Mouse (Mus musculus): ENCODE measurements at regions not wholly inside any gene's neighbourhood (a gene's known extent, or its start where the extent isn't known, plus 50 kb on each side); places are given as distances from the start of the nearest gene placed in this dataset.

DNA sequence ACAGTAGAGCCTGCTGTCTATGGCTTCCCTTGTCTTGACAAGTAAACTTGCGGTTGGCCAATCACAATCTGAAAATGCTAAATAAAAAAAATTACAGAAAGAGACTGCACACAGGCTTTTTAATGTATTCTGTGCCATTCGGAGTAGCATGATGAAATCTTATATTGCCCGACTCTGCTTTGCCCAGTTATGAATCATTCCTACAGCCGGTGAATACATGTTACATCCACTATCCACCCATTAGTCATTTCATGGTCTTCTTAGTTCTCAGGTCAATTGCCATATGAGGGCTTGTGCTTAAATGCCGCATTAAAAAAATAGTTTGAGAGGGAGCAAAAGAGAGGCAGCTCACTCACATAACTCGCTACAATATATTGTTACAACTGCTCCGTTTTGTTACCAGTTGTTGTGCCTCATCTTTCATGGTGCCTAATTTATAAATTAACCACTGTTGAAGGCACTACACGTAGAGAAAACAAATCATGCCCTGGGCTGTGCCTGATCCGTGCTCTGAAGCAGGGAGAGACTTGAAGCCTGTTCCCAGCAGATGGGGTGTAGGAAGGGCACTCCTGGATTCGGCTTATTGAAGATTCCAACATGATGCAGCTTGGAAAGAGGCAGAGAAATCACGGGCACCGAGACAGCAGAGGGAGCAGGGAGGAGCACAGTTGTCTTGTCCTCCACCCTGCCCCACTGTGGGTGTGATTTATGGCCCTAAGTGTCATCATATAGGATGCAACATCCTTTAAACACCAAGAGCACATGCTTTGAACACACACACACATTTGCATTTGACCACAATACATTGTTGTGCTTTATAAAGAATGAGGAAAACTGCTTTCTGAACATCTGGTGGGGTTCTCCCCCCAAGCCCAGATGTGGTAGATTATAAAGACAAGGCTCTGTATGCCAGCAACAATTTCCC lies 427.0 kb upstream of the Zmiz1 start:
- Histone ChIP-seq H3K9me3 (no peaks in the 10 kb centered on the region), H3K4me1 (replicated peaks) (peaks cover 23% of the 10 kb centered on the region), H3K27me3 (no peaks in the 10 kb centered on the region), H3K4me3 (no peak overlapping the region), H3K4me2 (no peak overlapping the region), H3K36me3 (no peaks in the 10 kb centered on the region), H3K27ac (peak overlapping the region; percentile 49), H3K9ac (0 out of 2 replicates have a peak overlapping the region, but pooled peaks have one; percentile 13)
- 68% methylated on average over 12 of the region's 12 CpGs for WGBS
- ATAC-seq (ENCODE audit: low FRiP score), result no peak

DNA sequence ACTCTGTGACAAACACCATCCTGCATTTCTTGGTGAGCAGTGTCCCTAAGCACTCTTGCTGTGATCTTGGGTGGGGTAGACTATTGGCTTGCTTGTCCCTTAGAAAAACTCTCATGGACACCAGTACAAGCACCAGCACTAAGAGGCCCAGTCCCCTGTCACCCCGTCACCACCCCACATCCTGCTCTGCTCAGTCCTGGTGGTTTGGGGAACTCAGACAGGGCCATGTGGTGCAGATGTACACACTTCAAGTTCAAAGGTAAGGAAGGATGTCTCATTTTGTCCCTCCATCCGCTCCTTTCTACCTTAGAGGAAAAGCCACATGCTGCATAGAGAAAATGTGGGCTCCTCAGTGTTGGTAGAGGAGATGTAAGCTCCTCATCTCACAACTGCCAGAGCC lies 426.1 kb upstream of the Zmiz1 start:
- H3K4me3 ChIP-seq, result no peak overlapping the region
- 90% methylated on average over 2 of the region's 2 CpGs for WGBS
- no peak overlapping the region for H3K9ac ChIP-seq
- peaks cover 23% of the 10 kb centered on the region for H3K4me1 ChIP-seq (replicated peaks)
- H3K27ac ChIP-seq, result peak overlapping the region; percentile 49
- no peaks in the 10 kb centered on the region for H3K27me3 ChIP-seq
- no peak for ATAC-seq (ENCODE audit: low FRiP score)
- H3K36me3 ChIP-seq, result no peaks in the 10 kb centered on the region
- H3K9me3 ChIP-seq, result no peaks in the 10 kb centered on the region
- no peak overlapping the region for H3K4me2 ChIP-seq

- Histone ChIP-seq H3K27me3 (no peaks in the 10 kb centered on the region), H3K9me3 (no peaks in the 10 kb centered on the region), H3K27ac (0 out of 2 replicates have a peak overlapping the region, but pooled peaks have one; percentile 15), H3K4me2 (no peak overlapping the region), H3K4me1 (replicated peaks) (peaks cover 14% of the 10 kb centered on the region), H3K4me3 (no peak overlapping the region), H3K36me3 (no peaks in the 10 kb centered on the region), H3K9ac (no peak overlapping the region)
- no peak for ATAC-seq (ENCODE audit: low FRiP score)
- WGBS, result 65% methylated on average over 5 of the region's 5 CpGs
These were observed 416.7 kb upstream of the Zmiz1 start for GRCm38 (mm10) chr14:25042265-25042664.

GRCm38 (mm10) chr14:25044106-25044505 lies 414.9 kb upstream of the Zmiz1 start:
- Histone ChIP-seq H3K4me2 (no peak overlapping the region), H3K27ac (no peak overlapping the region), H3K9me3 (no peaks in the 10 kb centered on the region), H3K36me3 (no peaks in the 10 kb centered on the region), H3K4me3 (no peak overlapping the region), H3K4me1 (replicated peaks) (peaks cover 14% of the 10 kb centered on the region), H3K9ac (no peak overlapping the region), H3K27me3 (0 out of 2 replicates have a peak, but pooled peaks cover 3% of the 10 kb centered on the region)
- 95% methylated on average over 13 of the region's 13 CpGs for WGBS
- no peak for ATAC-seq (ENCODE audit: low FRiP score)

- ATAC-seq (ENCODE audit: low FRiP score), result no peak
- H3K4me1 ChIP-seq (replicated peaks), result peaks cover 14% of the 10 kb centered on the region
- 50% methylated on average over 7 of the region's 7 CpGs for WGBS
- no peak overlapping the region for H3K9ac ChIP-seq
- H3K4me3 ChIP-seq, result no peak overlapping the region
- 0 out of 2 replicates have a peak overlapping the region, but pooled peaks have one; percentile 13 for H3K27ac ChIP-seq
- no peaks in the 10 kb centered on the region for H3K36me3 ChIP-seq
- no peak overlapping the region for H3K4me2 ChIP-seq
- H3K27me3 ChIP-seq, result 0 out of 2 replicates have a peak, but pooled peaks cover 3% of the 10 kb centered on the region
- no peaks in the 10 kb centered on the region for H3K9me3 ChIP-seq
These were observed 414.1 kb upstream of the Zmiz1 start for GRCm38 (mm10) chr14:25044867-25045266.

DNA sequence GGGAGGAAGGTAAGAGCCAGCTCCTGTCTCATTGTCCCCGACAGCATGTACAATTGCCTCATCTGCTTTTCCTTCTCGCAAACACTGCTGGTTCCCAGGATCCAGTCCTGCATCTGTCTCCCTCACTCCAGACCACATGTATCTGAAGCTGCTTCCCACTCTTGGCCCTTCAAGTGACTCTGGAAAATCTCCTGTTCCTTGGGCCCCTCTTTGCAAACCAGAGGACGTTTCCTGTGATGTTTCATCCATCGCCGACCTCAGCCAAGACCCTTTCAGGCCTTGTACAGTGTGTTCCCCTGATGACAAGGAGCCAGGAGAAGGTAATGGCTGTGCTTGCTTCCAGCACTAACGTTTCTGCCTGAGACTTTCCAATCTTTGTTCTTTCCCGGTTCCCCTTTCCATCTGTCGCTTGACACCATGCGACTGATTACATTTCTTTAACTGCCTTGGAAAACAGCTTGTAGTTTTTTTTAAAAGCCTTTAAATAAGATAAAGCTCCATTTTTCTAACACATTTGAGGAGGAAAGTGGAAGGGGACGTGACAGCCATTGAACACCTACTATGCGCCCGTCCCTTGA lies 408.2 kb upstream of the Zmiz1 start:
- Histone ChIP-seq H3K9ac (no peak overlapping the region), H3K36me3 (no peaks in the 10 kb centered on the region), H3K27ac (no peak overlapping the region), H3K4me3 (no peak overlapping the region), H3K9me3 (no peaks in the 10 kb centered on the region), H3K4me1 (replicated peaks) (0 out of 2 replicates have a peak, but pooled peaks cover 5% of the 10 kb centered on the region), H3K4me2 (no peak overlapping the region), H3K27me3 (0 out of 2 replicates have a peak, but pooled peaks cover 3% of the 10 kb centered on the region)
- 73% methylated on average over 12 of the region's 12 CpGs for WGBS
- ATAC-seq (ENCODE audit: low FRiP score), result no peak

DNA sequence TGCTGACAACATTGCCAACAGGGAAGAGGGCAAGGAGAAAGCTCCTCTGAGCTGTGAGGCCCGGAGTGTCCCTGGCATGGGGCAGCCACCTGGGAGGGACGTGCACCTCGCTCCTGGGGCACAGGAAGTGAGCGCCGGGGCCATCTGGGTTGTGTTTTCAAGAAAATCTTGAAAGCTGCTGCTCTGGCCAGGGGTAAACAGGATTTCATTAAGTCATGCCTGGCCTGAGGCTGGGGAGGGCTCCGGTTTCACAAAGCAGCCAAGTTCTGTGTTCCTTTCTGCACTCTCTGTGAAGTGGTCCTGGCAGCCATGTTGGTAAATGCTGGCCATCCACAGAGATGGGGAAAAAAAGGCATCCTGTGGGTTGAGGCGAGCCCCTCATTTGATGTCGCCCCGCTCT lies 406.8 kb upstream of the Zmiz1 start:
- no peak overlapping the region for H3K9ac ChIP-seq
- no peak overlapping the region for H3K4me2 ChIP-seq
- ATAC-seq (ENCODE audit: low FRiP score), result no peak
- no peaks in the 10 kb centered on the region for H3K4me1 ChIP-seq (replicated peaks)
- no peak overlapping the region for H3K4me3 ChIP-seq
- H3K27me3 ChIP-seq, result 0 out of 2 replicates have a peak, but pooled peaks cover 3% of the 10 kb centered on the region
- H3K36me3 ChIP-seq, result no peaks in the 10 kb centered on the region
- no peaks in the 10 kb centered on the region for H3K9me3 ChIP-seq
- 84% methylated on average over 9 of the region's 9 CpGs for WGBS
- no peak overlapping the region for H3K27ac ChIP-seq

- no peak for ATAC-seq (ENCODE audit: low FRiP score)
- 78% methylated on average over 7 of the region's 7 CpGs for WGBS
These were observed 399.6 kb upstream of the Zmiz1 start for GRCm38 (mm10) chr14:25059351-25059750.

GRCm38 (mm10) chr14:25060285-25060684 lies 398.7 kb upstream of the Zmiz1 start:
- Histone ChIP-seq H3K4me1 (replicated peaks) (peaks cover 30% of the 10 kb centered on the region), H3K4me3 (no peak overlapping the region)

More at GRCm38 (mm10) chr14:25059351-25059750, 399.6 kb upstream of the Zmiz1 start:
- H3K4me3 ChIP-seq, result no peak overlapping the region
- no peaks in the 10 kb centered on the region for H3K9me3 ChIP-seq
- H3K27ac ChIP-seq, result no peak overlapping the region
- H3K9ac ChIP-seq, result no peak overlapping the region
- H3K27me3 ChIP-seq, result no peaks in the 10 kb centered on the region
- H3K4me1 ChIP-seq (replicated peaks), result peaks cover 21% of the 10 kb centered on the region
- H3K36me3 ChIP-seq, result no peaks in the 10 kb centered on the region
- H3K4me2 ChIP-seq, result no peak overlapping the region

DNA sequence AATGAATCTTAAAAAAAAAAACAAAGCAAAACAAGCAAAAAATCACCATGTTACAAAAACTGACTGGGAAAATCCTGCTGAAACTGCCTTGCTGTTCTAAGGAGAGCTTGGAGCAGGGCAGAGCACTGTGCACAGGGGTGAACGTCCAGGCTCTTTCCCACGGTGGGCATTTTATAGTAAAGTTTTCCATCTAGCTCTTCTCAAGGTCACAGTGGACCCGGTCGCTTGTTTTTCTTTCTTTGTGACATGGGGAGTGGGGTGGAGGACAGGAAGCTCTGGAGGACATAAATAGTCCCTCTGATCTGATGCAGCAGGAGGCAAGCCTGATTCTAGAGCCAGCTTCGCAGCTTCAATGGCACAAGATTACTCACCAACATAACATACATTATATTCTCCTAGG lies 395.9 kb upstream of the Zmiz1 start:
- ATAC-seq (ENCODE audit: low FRiP score), result no peak
- Histone ChIP-seq H3K27ac (no peak overlapping the region), H3K4me3 (no peak overlapping the region), H3K4me2 (no peak overlapping the region), H3K4me1 (replicated peaks) (peaks cover 48% of the 10 kb centered on the region), H3K27me3 (no peaks in the 10 kb centered on the region), H3K36me3 (no peaks in the 10 kb centered on the region), H3K9ac (no peak overlapping the region), H3K9me3 (no peaks in the 10 kb centered on the region)
- WGBS, result 65% methylated on average over 5 of the region's 5 CpGs

More at GRCm38 (mm10) chr14:25060285-25060684, 398.7 kb upstream of the Zmiz1 start:
- Histone ChIP-seq H3K27ac (no peak overlapping the region), H3K9me3 (no peaks in the 10 kb centered on the region), H3K36me3 (no peaks in the 10 kb centered on the region), H3K27me3 (no peaks in the 10 kb centered on the region), H3K4me2 (no peak overlapping the region), H3K9ac (no peak overlapping the region)
- 85% methylated on average over 7 of the region's 7 CpGs for WGBS
- no peak for ATAC-seq (ENCODE audit: low FRiP score)

DNA sequence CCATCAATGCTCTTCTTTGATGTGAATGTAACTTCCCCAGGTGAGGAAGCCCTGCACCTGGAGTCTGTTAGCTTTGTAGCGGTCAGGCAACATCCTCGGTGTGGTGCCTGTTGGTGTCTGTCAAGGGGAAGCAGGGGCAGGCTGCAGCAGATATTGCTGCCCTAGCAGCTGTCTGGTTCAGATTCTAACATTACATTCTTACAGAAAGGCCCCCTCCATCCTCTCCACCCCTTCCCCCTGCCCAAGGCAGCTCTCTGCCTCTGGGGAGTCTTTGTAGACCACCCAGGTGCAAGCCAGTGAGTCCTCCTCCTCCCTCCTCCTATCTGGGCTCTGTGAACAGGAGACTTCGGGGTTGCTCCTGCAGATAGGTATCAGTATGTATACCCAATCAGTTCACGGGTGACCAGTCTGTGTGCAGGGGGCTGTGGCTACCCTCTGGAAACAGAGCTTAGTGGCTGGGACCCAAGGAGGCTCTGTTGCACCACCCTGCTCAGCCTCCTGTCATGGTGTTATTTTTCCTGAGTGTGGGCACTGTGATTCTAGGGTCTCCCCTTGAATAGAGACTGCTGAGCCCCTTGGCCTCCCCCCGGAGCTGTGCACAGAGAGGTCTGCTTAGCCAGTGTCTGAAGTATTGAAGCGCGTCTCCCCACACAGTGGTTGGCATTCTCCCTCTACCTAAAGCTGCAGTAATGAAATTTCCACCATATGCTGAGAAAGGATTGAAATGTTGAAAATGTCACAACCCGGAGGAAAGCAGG lies 394.6 kb upstream of the Zmiz1 start:
- Histone ChIP-seq H3K4me3 (no peak overlapping the region), H3K4me2 (no peak overlapping the region), H3K36me3 (no peaks in the 10 kb centered on the region), H3K27me3 (no peaks in the 10 kb centered on the region), H3K9ac (peak overlapping the region; percentile 53), H3K4me1 (replicated peaks) (peaks cover 49% of the 10 kb centered on the region), H3K9me3 (no peaks in the 10 kb centered on the region), H3K27ac (peak overlapping the region; percentile 40; the same call in 1 of the 2 replicates)
- WGBS, result 61% methylated on average over 8 of the region's 8 CpGs
- no peak for ATAC-seq (ENCODE audit: low FRiP score)

- Histone ChIP-seq H3K4me3 (no peak overlapping the region), H3K27me3 (no peaks in the 10 kb centered on the region), H3K4me2 (no peak overlapping the region), H3K9me3 (no peaks in the 10 kb centered on the region), H3K9ac (no peak overlapping the region), H3K36me3 (no peaks in the 10 kb centered on the region), H3K4me1 (replicated peaks) (peaks cover 68% of the 10 kb centered on the region), H3K27ac (no peak overlapping the region)
- WGBS, result 93% methylated on average over 5 of the region's 5 CpGs
- no peak for ATAC-seq (ENCODE audit: low FRiP score)
These were observed 391.6 kb upstream of the Zmiz1 start for GRCm38 (mm10) chr14:25067435-25067834.

Data from hindbrain, embryonic 13.5 days (tissue).